Mouse (Mus musculus): ENCODE measurements around the gene Rhox12.
A peak's percentile ranks its signal among the peaks of the same experiment; 100 is the strongest.

The Rhox12 gene

DNA sequence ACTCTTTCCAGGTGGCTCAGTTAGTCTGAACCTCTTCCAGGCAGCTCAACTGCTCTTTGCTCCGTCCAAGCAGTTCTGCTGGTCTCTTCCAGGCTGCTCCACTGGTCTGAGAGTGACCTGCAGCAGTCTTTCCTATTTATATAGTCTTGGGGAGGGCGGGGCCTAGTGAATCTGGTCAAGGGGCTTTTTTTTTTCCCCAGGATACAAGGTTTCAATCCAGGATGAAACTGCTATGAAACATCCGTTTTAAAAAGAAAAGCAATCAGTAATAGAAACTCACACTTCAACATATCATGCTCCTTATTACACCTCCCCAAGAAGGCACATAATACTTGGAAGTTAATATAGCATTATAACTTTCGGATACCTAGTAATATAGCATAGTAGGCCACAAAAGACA lies at the start of gene Rhox12:
Gene Rhox12, minus strand, starts transcription at position 101 of the 400 bp plus-strand sequence.
- DNase-seq = no peak

DNA sequence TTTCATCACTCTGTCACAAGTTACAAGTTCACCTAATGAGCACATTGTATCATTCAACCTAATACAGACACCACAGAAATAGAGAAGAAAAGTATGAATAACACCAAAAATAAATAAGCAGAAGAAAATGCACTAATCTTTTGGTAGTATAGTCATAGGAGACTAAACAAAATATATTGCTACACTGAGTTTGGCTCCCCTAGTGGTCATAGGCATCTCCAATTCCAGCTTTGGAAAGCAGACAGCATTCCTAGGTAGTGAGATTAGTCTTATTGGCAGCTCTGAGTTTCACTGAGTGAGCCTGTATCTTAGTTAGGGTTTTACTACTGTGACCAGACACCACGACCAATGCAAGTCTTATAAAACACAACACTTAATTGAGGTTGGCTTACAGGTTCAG lies 48.4 kb upstream of the Rhox12 start:
- DNase-seq = no peak

DNA sequence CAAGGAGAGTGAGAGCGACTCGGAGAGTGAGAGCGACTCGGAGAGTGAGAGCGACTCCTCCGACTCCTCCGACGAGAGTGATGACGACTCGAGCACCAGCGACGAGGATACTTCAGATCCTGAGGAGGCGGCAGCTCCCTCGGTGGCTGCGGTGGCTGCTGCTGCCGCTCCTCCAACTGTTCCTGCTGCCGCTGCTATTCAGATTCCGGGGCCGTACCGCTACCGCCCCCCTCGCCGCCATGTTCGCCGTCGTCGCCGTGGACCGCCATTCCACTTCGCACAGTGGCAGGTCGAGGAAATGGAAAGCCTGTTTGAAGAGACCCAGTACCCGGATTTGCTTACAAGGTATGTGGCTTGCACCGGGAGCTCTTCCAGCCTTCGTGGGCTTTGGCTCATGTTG lies 10.8 kb upstream of the Rhox12 start:
- DNase-seq = no peak

DNA sequence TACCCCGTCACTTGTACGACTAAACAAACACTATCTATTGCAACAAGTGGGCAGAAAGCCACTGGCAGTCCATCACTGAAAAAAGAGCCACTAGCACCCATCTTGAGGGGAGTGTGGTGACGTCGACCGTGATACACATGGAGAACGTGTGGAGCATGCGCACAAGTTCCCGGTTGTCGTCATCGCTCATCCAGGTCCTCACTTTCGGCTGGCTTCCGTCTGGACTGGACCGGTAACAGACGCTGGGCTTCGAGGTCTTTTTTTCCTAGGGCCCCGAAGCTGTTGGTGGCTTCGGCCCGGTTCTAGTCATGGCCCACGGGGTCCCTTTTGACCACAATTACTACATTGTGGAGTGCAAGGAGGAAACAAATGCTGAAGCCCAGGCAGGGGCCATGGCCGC lies 10.3 kb upstream of the Rhox12 start, which contains the start of gene Rhox13:
Gene Rhox13, plus strand, starts transcription at position 238 of the 400 bp plus-strand sequence.
- no peak for DNase-seq

DNA sequence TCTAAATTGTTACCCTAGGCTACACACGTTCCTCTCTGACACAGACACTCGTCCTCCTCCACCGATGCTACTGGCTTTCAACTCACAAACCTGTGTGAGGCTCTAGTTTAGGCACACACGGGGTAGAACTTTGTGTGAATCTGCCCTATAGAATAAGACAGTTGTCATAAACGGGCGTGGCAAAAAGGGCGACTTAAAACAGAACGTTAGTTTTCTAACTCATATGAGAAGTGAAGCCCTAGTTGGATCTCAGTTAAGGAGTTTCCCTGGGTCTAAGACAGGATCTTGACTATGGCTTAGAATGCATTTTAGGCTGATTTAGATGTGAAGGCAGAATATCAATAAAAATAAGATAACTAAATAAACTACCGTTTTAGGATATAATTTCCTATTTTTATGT lies 25.7 kb downstream of the Rhox12 start, which contains the start of gene Rhox11:
Gene Rhox11, minus strand, starts transcription at position 101 of the 400 bp plus-strand sequence.
- no peak for DNase-seq

DNA sequence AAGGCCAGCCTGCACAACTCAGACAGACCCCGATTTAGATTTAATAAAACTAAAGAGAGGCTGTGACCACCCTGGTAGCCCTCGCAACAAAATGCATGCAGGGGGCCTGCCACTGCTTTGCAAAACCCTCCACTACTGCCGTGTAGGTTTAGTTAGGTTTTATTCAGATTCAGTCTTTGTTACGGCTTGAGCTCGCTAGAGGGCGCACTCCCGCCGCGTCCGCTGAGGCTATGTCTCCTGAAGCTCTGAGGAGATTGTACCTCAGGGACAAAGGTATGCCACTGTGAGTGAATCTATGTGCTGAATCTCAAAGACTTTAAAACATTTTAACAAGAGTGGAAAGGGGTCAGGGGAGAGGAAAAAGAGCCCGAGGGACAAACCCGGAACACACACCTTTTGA lies 26.5 kb downstream of the Rhox12 start:
- peak; percentile 50 for DNase-seq

DNA sequence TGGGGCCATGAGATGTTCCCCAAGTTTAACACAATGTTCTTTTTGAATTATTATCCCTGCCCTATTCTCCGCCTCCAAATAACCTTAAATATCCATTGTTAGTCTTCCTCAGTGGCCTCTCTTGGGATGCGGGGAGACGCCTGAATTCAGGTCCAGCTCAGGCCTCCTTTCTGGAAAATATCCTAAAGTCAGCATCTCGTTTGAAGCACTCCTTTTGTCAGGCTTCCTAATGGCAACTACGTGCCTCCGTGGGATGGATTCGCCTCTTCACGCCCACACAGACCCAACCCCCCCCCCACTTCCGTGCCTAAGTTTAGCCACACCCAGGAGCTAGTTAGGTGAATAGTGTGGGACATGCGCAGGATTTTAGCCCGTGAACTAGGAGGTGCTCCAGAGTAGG lies 44.5 kb downstream of the Rhox12 start, which contains the start of gene Rhox10:
Gene Rhox10, plus strand, starts transcription at position 301 of the 400 bp plus-strand sequence.
- no peak for DNase-seq

DNA sequence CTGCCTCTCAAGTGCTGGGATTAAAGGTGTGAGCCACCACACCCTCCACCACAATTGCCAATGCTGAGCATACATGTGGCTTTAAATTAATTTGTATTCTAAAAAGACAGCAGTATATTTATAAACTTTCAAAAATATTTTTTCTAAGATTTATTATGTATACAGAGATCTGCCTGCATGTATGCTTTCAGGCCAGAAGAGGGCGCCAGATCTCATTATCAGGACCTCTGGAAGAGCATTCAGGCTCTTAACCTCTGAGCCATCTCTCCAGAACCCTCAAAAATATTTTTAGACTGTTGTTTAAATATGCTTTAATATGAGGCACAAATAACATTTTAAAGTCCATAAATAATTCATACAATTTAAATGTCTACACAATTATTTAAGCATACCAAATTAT lies 49.2 kb downstream of the Rhox12 start:
- DNase-seq = peak; percentile 0
